28 mouse cellular contexts compared by ENCODE assay signal in the genomic region with DNA sequence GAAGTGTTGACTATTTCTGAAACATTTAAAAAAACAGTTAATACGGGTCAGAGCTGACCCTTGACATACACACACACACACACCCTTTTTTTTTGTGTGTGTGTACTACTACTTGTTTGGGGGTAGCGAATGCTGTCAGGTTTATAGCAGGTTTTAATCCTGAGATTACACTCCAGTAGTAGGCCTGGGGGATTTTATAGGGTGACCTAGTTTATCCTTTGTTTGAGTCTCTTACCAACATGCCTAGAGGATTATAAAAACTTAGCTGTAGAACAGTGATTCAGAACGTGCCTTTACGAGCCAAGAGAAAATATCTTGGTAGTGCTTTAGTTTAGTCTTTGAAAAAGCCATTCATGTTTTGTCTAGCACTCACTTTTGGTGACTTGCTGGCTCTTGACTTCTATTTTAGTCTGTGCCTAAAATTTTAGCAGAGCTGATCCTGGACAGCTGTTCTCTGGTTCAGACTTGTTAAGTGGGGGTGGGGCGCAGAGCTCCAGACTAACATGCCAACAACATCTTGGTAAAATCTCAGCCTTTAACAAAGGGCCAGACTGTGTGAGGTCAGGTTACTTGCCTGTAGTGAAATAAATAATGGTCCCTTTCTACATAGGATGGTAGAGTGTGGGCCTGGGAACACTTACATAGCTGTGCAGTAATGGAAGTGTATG. TPM values are rescaled to one million over a fixed set of nuclear protein-coding genes. Genes with fewer than 3 reads are reported as not detected.
DNase-seq lines count a peak whose midpoint lies in the region; ATAC-seq and TF ChIP-seq lines count a peak whose summit lies in the region.
"Had no signal": no experiment of that assay in that cellular context is flagged by ENCODE, and none has a peak within 500 bp of the region (broad histone marks: within the 10 kb centered on the region; RNA-seq: fewer than 3 reads in every experiment).

No protein-coding gene starts in this region.

- H3K36me3 ChIP-seq in heart, embryonic 13.5 days = peaks cover 67% of the 10 kb centered on the region
- H3K36me3 ChIP-seq in myocyte (ENCODE audit: control insufficient read depth, insufficient read depth) = peaks cover 50% of the 10 kb centered on the region

- ATAC-seq in heart, embryonic 13.5 days (ENCODE audit: extremely low read depth, insufficient number of reproducible peaks, low FRiP score, low TSS enrichment) = no peak
- ATAC-seq: forebrain, embryonic 13.5 days; hindbrain, postnatal 0 days; intestine, embryonic 15.5 days; liver, embryonic 12.5 days; liver, postnatal 0 days; midbrain, embryonic 15.5 days; Patski had no signal

- no peak overlapping the region for H3K4me3 ChIP-seq in heart, embryonic 13.5 days
- H3K4me3 ChIP-seq in myocyte = no peak overlapping the region
- H3K4me3 ChIP-seq: forebrain, embryonic 13.5 days; heart, adult 2 months; hindbrain, embryonic 12.5 days; intestine, embryonic 15.5 days; liver, embryonic 12.5 days; midbrain, embryonic 10.5 days; midbrain, embryonic 15.5 days had no signal

- no peak for TF ChIP-seq POLR2A in myocyte (IDR thresholded peaks at IDR 0.05; ENCODE audit: insufficient read length, low read depth)

- no peaks in the 10 kb centered on the region for H3K27me3 ChIP-seq in heart, embryonic 13.5 days (replicated peaks)
- H3K27me3 ChIP-seq in myocyte (ENCODE audit: control insufficient read depth, insufficient read depth, insufficient read length) = no peaks in the 10 kb centered on the region
- H3K27me3 ChIP-seq: forebrain, embryonic 13.5 days; hindbrain, embryonic 12.5 days; intestine, embryonic 15.5 days; liver, embryonic 12.5 days; midbrain, embryonic 15.5 days; Patski had no signal

- 80% methylated on average over 5 of the region's 5 CpGs for WGBS in heart, embryonic 13.5 days

- no peaks in the 10 kb centered on the region for H3K9me3 ChIP-seq in heart, embryonic 13.5 days
- H3K9me3 ChIP-seq: forebrain, embryonic 13.5 days; hindbrain, embryonic 12.5 days; intestine, embryonic 15.5 days; liver, embryonic 12.5 days; midbrain, embryonic 10.5 days; midbrain, embryonic 15.5 days had no signal

- H3K4me2 ChIP-seq in heart, embryonic 13.5 days = no peak overlapping the region
- H3K4me2 ChIP-seq in myocyte (ENCODE audit: low read depth) = peak overlapping the region; percentile 89
- H3K4me2 ChIP-seq: forebrain, embryonic 13.5 days; hindbrain, embryonic 12.5 days; intestine, embryonic 15.5 days; liver, embryonic 12.5 days; midbrain, embryonic 15.5 days had no signal

- H3K4me1 ChIP-seq in heart, embryonic 13.5 days = peaks cover 40% of the 10 kb centered on the region

- H3K9ac ChIP-seq in heart, embryonic 13.5 days = peak overlapping the region; percentile 50; the same call in 1 of the 2 replicates
- H3K9ac ChIP-seq: forebrain, embryonic 13.5 days; hindbrain, embryonic 12.5 days; intestine, embryonic 15.5 days; liver, embryonic 12.5 days; liver, postnatal 0 days; midbrain, embryonic 15.5 days had no signal

- no peak for DNase-seq in heart, postnatal 25 days (ENCODE audit: low spot score)
- peak; percentile 54 for DNase-seq in retina, adult 2 months (ENCODE audit: low read depth, low spot score)
- DNase-seq in retina, embryonic 14.5 days (ENCODE audit: low spot score) = no peak
- DNase-seq in cerebellum, postnatal 4 days (ENCODE audit: low spot score in 2 of 2) = no peak
- DNase-seq in urinary bladder, adult 18-20 months (ENCODE audit: low spot score in 2 of 2) = no peak
- DNase-seq: adrenal gland, postnatal 25 days; cerebellum, adult 11-12 months; gastrocnemius, postnatal 36 days; heart, adult 2 months; heart, postnatal 36 days; kidney, postnatal 36 days; left cerebral cortex, postnatal 4 days; liver, postnatal 0 days; right cerebral cortex, postnatal 25 days; thymus, postnatal 14 days had no signal

- intact Hi-C loops in heart, postnatal 25 days (cut with DNase I) = no loop called here

- 0 out of 2 replicates have a peak overlapping the region, but pooled peaks have one; percentile 3 for H3K27ac ChIP-seq in heart, embryonic 13.5 days (replicated peaks)
- H3K27ac ChIP-seq: forebrain, embryonic 13.5 days; heart, adult 2 months; hindbrain, embryonic 12.5 days; hindbrain, postnatal 0 days; intestine, embryonic 15.5 days; liver, embryonic 12.5 days; midbrain, embryonic 10.5 days; midbrain, embryonic 15.5 days had no signal

- H3ac ChIP-seq in myocyte (ENCODE audit: control insufficient read depth, insufficient read length) = no peak overlapping the region

- peaks cover 70% of the 10 kb centered on the region for H3K79me2 ChIP-seq in myocyte (ENCODE audit: control insufficient read depth, insufficient read depth)

TF ChIP-seq in myocyte, 11 proteins besides CTCF, POLR2A, EP300 and RAD21:
- TF ChIP-seq TCF3 (IDR thresholded peaks at IDR 0.05; ENCODE audit: insufficient read length, low read depth) (no peak), MYOD1 (IDR thresholded peaks at IDR 0.05; ENCODE audit: control insufficient read depth in 1 of 3, insufficient read length in 2 of 3, low read depth in 2 of 3) (peak; percentile 50 to 64 (median 60)), MYOG (IDR thresholded peaks at IDR 0.05; ENCODE audit: control insufficient read depth in 1 of 3, insufficient read depth in 1 of 3, insufficient read length in 2 of 3, low read depth in 2 of 3) (peak in 2 of 3 experiments; percentile 41 to 80), TCF12 (IDR thresholded peaks at IDR 0.05; ENCODE audit: insufficient read depth, poor library complexity, severe bottlenecking) (peak; percentile 63)
TF ChIP-seq in myocyte: peak in this region for 3.

RNA-seq across cellular contexts. Expression of gene Tkfc, which starts 3.3 kb away (rescaled TPM):
- polyA plus RNA-seq in heart, embryonic 13.5 days (2015; fragmentation: Nextera tagmentation; extraction: Ambion mirVana) = 9.1 and 11.0 TPM in 2 replicates
- 1 to 10 TPM; 9.1 to 9.3 TPM for total RNA-seq in heart, postnatal 25 days (2021)
- polyA plus RNA-seq in myocyte (2012; fragmentation: generic; extraction: Trizol) = 16.7 TPM

RNA-seq across cellular contexts. Expression of gene Ddb1, which starts 3.6 kb away (rescaled TPM):
- 252 and 255 TPM in 2 replicates for polyA plus RNA-seq in heart, embryonic 13.5 days (2015; fragmentation: Nextera tagmentation; extraction: Ambion mirVana)
- 100 to 1,000 TPM; 154 to 166 TPM for total RNA-seq in heart, postnatal 25 days (2021)
- polyA plus RNA-seq in myocyte (2012; fragmentation: generic; extraction: Trizol) = 571 TPM

RNA-seq across cellular contexts. Expression of gene Vwce, which starts 25.3 kb away (rescaled TPM):
- 0.59 TPM in 2 replicates for polyA plus RNA-seq in heart, embryonic 13.5 days (2015; fragmentation: Nextera tagmentation; extraction: Ambion mirVana)
- not detected for total RNA-seq in heart, postnatal 25 days (2021)
- 0.05 TPM for polyA plus RNA-seq in myocyte (2012; fragmentation: generic; extraction: Trizol)
- total RNA-seq: common myeloid progenitor, adult 5-6 weeks; gastrocnemius, adult 18-20 months; gastrocnemius, postnatal 36 days; heart, adult 2 months; heart, postnatal 36 days; neutrophil, adult 5-6 weeks had no signal
- polyA plus RNA-seq: heart, adult 2 months had no signal

RNA-seq across cellular contexts. Expression of gene Tmem138, which starts 31.5 kb away (rescaled TPM):
- polyA plus RNA-seq in heart, embryonic 13.5 days (2015; fragmentation: Nextera tagmentation; extraction: Ambion mirVana) = 27.1 and 28.0 TPM in 2 replicates
- total RNA-seq in heart, postnatal 25 days (2021) = 1 to 10 TPM; 2.9 to 3.0 TPM
- polyA plus RNA-seq in myocyte (2012; fragmentation: generic; extraction: Trizol) = 16.0 TPM

RNA-seq across cellular contexts. Expression of gene Cyb561a3, which starts 31.7 kb away (rescaled TPM):
- polyA plus RNA-seq in heart, embryonic 13.5 days (2015; fragmentation: Nextera tagmentation; extraction: Ambion mirVana) = 10.9 and 12.3 TPM in 2 replicates
- 1 to 10 TPM; 9.5 to 10.0 TPM for total RNA-seq in heart, postnatal 25 days (2021)
- 21.7 TPM for polyA plus RNA-seq in myocyte (2012; fragmentation: generic; extraction: Trizol)
